ENCODE assay signal across 9 mouse cellular contexts in the genomic region with DNA sequence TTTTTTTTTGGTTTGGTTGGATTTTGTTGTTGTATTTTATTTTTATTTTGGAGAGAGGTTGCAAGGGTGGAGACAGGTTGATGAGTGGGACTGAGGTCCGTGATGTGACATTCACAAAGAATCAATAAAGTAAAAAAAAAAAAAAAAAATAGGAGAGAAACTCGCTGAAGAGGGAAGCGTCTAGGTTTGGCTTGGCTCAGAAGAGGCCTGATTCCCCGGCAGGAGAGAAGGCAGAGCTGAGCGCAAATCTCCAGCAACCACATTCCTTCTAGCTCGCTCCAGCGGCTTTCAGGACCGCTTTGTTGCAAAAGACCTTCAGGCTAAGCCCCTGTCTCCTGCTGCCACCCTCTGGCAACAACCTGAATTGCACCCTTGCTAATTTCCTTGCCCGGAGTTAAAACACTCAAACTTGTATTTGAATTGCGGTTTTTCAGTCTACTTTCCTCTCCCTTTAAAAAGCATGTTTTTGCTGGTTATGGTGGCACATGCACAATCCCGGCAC. TPM values are rescaled to one million over a fixed set of nuclear protein-coding genes. Genes with fewer than 3 reads are reported as not detected.
DNase-seq lines count a peak whose midpoint lies in the region; ATAC-seq and TF ChIP-seq lines count a peak whose summit lies in the region.
"Had no signal": no experiment of that assay in that cellular context is flagged by ENCODE, and none has a peak within 500 bp of the region (broad histone marks: within the 10 kb centered on the region; RNA-seq: fewer than 3 reads in every experiment).

No protein-coding gene starts in this region.

- WGBS in hindbrain, embryonic 16.5 days, result 5% methylated on average over 11 of the region's 11 CpGs

- no peaks in the 10 kb centered on the region for H3K27me3 ChIP-seq in Patski
- H3K27me3 ChIP-seq in hindbrain, embryonic 16.5 days (replicated peaks; ENCODE audit: control insufficient read depth, insufficient read depth, low read length), result no peaks in the 10 kb centered on the region

- TF ChIP-seq CTCF in Patski (IDR thresholded peaks at IDR 0.05), result no peak
- no peak; the same call in 1 of the 2 replicates for TF ChIP-seq CTCF in gastrocnemius, adult 2 months (IDR thresholded peaks at IDR 0.05)

- peak overlapping the region; percentile 78 for H3K27ac ChIP-seq in gastrocnemius, adult 2 months
- H3K27ac ChIP-seq in hindbrain, embryonic 16.5 days (ENCODE audit: low read depth, low read length), result no peak overlapping the region

- no peaks in the 10 kb centered on the region for H3K9me3 ChIP-seq in hindbrain, embryonic 16.5 days (ENCODE audit: control insufficient read depth, low read length)

- DNase-seq in Patski (ENCODE audit: low read depth, low spot score), result peak; percentile 94
- DNase-seq in cerebellum, postnatal 10 days, result peak; percentile 96 to 98
- peak; percentile 91 for DNase-seq in gastrocnemius, adult 2 months
- DNase-seq in layer of hippocampus, postnatal 36 days, result peak; percentile 89 to 91
- DNase-seq in right cerebral cortex, adult 2 months (ENCODE audit: low spot score in 2 of 2), result peak; percentile 90 to 97
- peak; percentile 94 for DNase-seq in urinary bladder, postnatal 14 days (ENCODE audit: low spot score)

- H3K4me2 ChIP-seq in hindbrain, embryonic 16.5 days (ENCODE audit: low read length), result peak overlapping the region; percentile 30; the same call in 1 of the 2 replicates

- intact Hi-C loops in gastrocnemius, adult 2 months (cut with DNase I), result loop anchor here (1.0 kb wide), 1 partner anchor 321 kb away; no protein-coding TSS in a partner anchor

- H3K9ac ChIP-seq in hindbrain, embryonic 16.5 days (ENCODE audit: low read depth, low read length), result no peak overlapping the region

- in situ Hi-C loops in Patski (cut with MboI; ENCODE audit: low pct_unique_long_range_greater_than_20kb), result loop anchor here (5.0 to 10.0 kb wide), 2 partner anchors 323 to 521 kb away; no protein-coding TSS in a partner anchor

- peaks cover 6% of the 10 kb centered on the region for H3K4me1 ChIP-seq in hindbrain, embryonic 16.5 days (ENCODE audit: control insufficient read depth, insufficient read depth, low read depth, low read length)

- CTCF ChIA-PET in Patski (lab: Charles Lee), result interaction anchor here (0.6 to 4.5 kb wide), 34 partner anchors 9 to 379 kb away, joined by 3 to 66 read pairs (median 4); partner anchors contain the start of gene Ttf2

- H3K36me3 ChIP-seq in hindbrain, embryonic 16.5 days (ENCODE audit: control insufficient read depth, insufficient read depth, low read length), result no peaks in the 10 kb centered on the region

- ATAC-seq in Patski, result peak; percentile 79
- peak; percentile 70 for ATAC-seq in hindbrain, embryonic 16.5 days
- ATAC-seq in megakaryocyte progenitor cell, adult 5-6 weeks (replicated peaks; ENCODE audit: poor library complexity), result peak; percentile 73

- peak overlapping the region; percentile 36 for H3K4me3 ChIP-seq in gastrocnemius, adult 2 months
- no peak overlapping the region for H3K4me3 ChIP-seq in hindbrain, embryonic 16.5 days (ENCODE audit: low read length)

- POLR2A ChIA-PET in Patski (lab: Charles Lee), result interaction anchor here (0.6 to 1.7 kb wide), 8 partner anchors 9 to 338 kb away, joined by 3 to 7 read pairs (median 3); no protein-coding TSS in a partner anchor

RNA-seq across cellular contexts. Expression of gene Cd2, which starts 7.7 kb away (rescaled TPM):
- not detected for polyA plus RNA-seq in Patski (2021)
- total RNA-seq in gastrocnemius, adult 2 months (2021), result not detected
- polyA plus RNA-seq in hindbrain, embryonic 16.5 days (2015; fragmentation: Nextera tagmentation; extraction: Ambion mirVana), result 0.14 TPM in 1 of 2 replicates, not detected in the other
- not detected for total RNA-seq in layer of hippocampus, postnatal 36 days (2021)
- total RNA-seq in megakaryocyte progenitor cell, adult 5-6 weeks (2015), result not detected in 2 replicates
- not detected in 2 replicates for total RNA-seq in megakaryocyte progenitor cell, adult 5-6 weeks (2017)
- polyA plus RNA-seq: stomach, embryonic 14.5 days had no signal
